Mouse (Mus musculus) bone marrow macrophage, adult 2 months (primary cell): Measurements from ENCODE around the gene Gpr107.

ENCODE experiments used
- CTCF ChIP-seq: IDR thresholded peaks from 2 replicates; pipeline ENCODE4 v1.5.1; 2012; ENCODE audit warnings: low read depth, mild to moderate bottlenecking, low read length, moderate library complexity
- POLR2A ChIP-seq: IDR thresholded peaks from 2 replicates; pipeline ENCODE4 v1.6.1; 2012; ENCODE audit warnings: mild to moderate bottlenecking, low read depth, low read length, borderline replicate concordance

DNA sequence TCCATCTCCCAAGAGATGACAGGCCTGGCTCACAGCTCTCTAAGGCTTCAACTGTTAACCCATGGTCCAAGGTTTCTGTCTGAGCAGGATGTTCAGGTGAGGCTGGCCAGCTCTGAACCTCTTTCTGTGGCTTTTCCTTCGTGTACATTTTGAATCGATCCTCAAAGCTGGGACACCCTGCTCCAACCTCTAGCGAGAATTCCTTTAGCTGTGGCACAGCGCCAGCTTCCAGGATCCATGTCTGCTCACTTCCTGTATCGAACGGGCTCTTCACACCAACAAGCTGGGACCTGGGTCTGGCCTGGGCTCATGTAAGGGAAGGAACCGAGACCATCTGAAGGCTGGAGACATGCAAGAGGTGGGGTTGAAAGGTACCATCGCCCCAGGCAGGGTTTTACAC, 92.1 kb downstream of the Gpr107 start:
- no peak for TF ChIP-seq CTCF
- no peak for TF ChIP-seq POLR2A
